Mouse (Mus musculus) intestine, embryonic 16.5 days (tissue): ENCODE data around the gene Ilf3. TPM values are rescaled to one million over a fixed set of nuclear protein-coding genes. Genes with fewer than 3 reads are reported as not detected.

Experiments
- ATAC-seq: fragments of 200-750 bp; cut with Nextera tagmentation; 2 replicates; pipeline ENCODE4 v1.8.0; 2017; ENCODE audit warnings: moderate TSS enrichment, moderate library complexity
- H3K27ac ChIP-seq: fragments of 300-500 bp; sonication (generic); 2 replicates; pipeline ENCODE4 v1.5.1; 2014; ENCODE audit warnings: mild to moderate bottlenecking, low read length
- H3K27me3 ChIP-seq: fragments of 300-500 bp; sonication (generic); replicated peaks from 2 replicates; pipeline ENCODE4 v1.6.1; 2014; ENCODE audit warnings: low read length, control low read depth, mixed read lengths; ENCODE audit not compliant: control insufficient read depth, insufficient read depth
- H3K36me3 ChIP-seq: fragments of 300-500 bp; sonication (generic); 2 replicates; pipeline ENCODE4 v1.6.1; 2014; ENCODE audit warnings: low read length, control low read depth; ENCODE audit not compliant: control insufficient read depth, insufficient read depth
- H3K4me1 ChIP-seq: fragments of 300-500 bp; sonication (generic); 2 replicates; pipeline ENCODE4 v1.6.1; 2014; ENCODE audit warnings: low read length, control low read depth, mixed read lengths; ENCODE audit not compliant: control insufficient read depth, insufficient read depth
- H3K4me2 ChIP-seq: fragments of 300-500 bp; sonication (generic); 2 replicates; pipeline ENCODE4 v1.6.1; 2014; ENCODE audit warnings: low read depth, low read length, control low read depth
- H3K4me3 ChIP-seq: fragments of 300-500 bp; sonication (generic); 2 replicates; pipeline ENCODE4 v1.5.1; 2014; ENCODE audit warnings: mild to moderate bottlenecking, low read length
- H3K9ac ChIP-seq: fragments of 300-500 bp; sonication (generic); 2 replicates; pipeline ENCODE4 v1.6.1; 2014; ENCODE audit warnings: low read depth, low read length
- H3K9me3 ChIP-seq: fragments of 300-500 bp; sonication (generic); 2 replicates; pipeline ENCODE4 v1.6.1; 2016; ENCODE audit warnings: low read length, control low read depth; ENCODE audit not compliant: control insufficient read depth
- WGBS: fragments of 180-500 bp; shearing (Covaris S2); extraction: QIAGEN DNeasy Blood & Tissue Kit; methylation state at CpG from one replicate; pipeline ENCODE4 v1.1.7; 2014; 5-methylcytosine and 5-hydroxymethylcytosine counted together
- polyA plus RNA-seq: library from polyadenylated mRNA; unstranded; fragments of >200 nt; fragmentation: Nextera tagmentation; extraction: Ambion mirVana; gene quantifications from 2 replicates; pipeline ENCODE4 v1.2.1, GENCODE M21; 2015

The Ilf3 gene
- polyA plus RNA-seq, 1 experiment from 2014 or later = 127 TPM

- Histone ChIP-seq H3K27me3 (no peaks in the 10 kb centered on the region), H3K27ac (no peak overlapping the region), H3K4me1 (peaks cover 5% of the 10 kb centered on the region), H3K9me3 (no peaks in the 10 kb centered on the region), H3K9ac (no peak overlapping the region), H3K36me3 (peaks cover 2% of the 10 kb centered on the region; the same call in 1 of the 2 replicates), H3K4me2 (no peak overlapping the region), H3K4me3 (no peak overlapping the region)
- ATAC-seq = no peak
- 33% methylated on average over 9 of the region's 9 CpGs for WGBS
Observed at GRCm38 (mm10) chr9:21409592-21410317, 42.1 kb downstream of the Ilf3 start.

- Histone ChIP-seq H3K4me2 (peak within 1 kb of the TSS; percentile 85), H3K9me3 (no peaks in the 10 kb centered on the region), H3K9ac (peak within 1 kb of the TSS; percentile 83), H3K27ac (peak within 1 kb of the TSS; percentile 54), H3K36me3 (no peaks in the 10 kb centered on the region), H3K27me3 (no peaks in the 10 kb centered on the region), H3K4me3 (peak within 1 kb of the TSS; percentile 85), H3K4me1 (peaks cover 5% of the 10 kb centered on the region)
- WGBS = 2% methylated on average over 53 of the region's 53 CpGs
- ATAC-seq = peak; percentile 95
Observed at GRCm38 (mm10) chr9:21411669-21412550, 44.2 kb downstream of the Ilf3 start, which contains the start of gene Qtrt1. Gene Qtrt1, plus strand, starts transcription at chr9:21411837.

- no peaks in the 10 kb centered on the region for H3K4me1 ChIP-seq
- no peak overlapping the region for H3K4me2 ChIP-seq
- H3K4me3 ChIP-seq = no peak overlapping the region
- 0 out of 2 replicates have a peak, but pooled peaks cover 2% of the 10 kb centered on the region for H3K36me3 ChIP-seq
- ATAC-seq = no peak
- H3K9ac ChIP-seq = no peak overlapping the region
- no peaks in the 10 kb centered on the region for H3K27me3 ChIP-seq
- H3K9me3 ChIP-seq = no peaks in the 10 kb centered on the region
- H3K27ac ChIP-seq = no peak overlapping the region
- WGBS = 96% methylated on average over 2 of the region's 2 CpGs
Observed at GRCm38 (mm10) chr9:21417866-21418265, 50.2 kb downstream of the Ilf3 start.

GRCm38 (mm10) chr9:21419646-21420045, 52.0 kb downstream of the Ilf3 start:
- Histone ChIP-seq H3K9ac (no peak overlapping the region), H3K36me3 (0 out of 2 replicates have a peak, but pooled peaks cover 2% of the 10 kb centered on the region), H3K4me1 (no peaks in the 10 kb centered on the region), H3K4me3 (no peak overlapping the region), H3K4me2 (no peak overlapping the region), H3K9me3 (no peaks in the 10 kb centered on the region), H3K27me3 (no peaks in the 10 kb centered on the region), H3K27ac (no peak overlapping the region)
- WGBS = 87% methylated on average over 2 of the region's 2 CpGs
- no peak for ATAC-seq

GRCm38 (mm10) chr9:21424631-21425555, 57.2 kb downstream of the Ilf3 start, which contains the start of gene Dnm2:
Gene Dnm2, plus strand, starts transcription at chr9:21424908.
- H3K27ac ChIP-seq = peak within 1 kb of the TSS; percentile 85
- WGBS = under 1% methylated on average over 81 of the region's 82 CpGs

GRCm38 (mm10) chr9:21425556-21425945, 57.9 kb downstream of the Ilf3 start:
- ATAC-seq = no peak
- H3K4me2 ChIP-seq = peak overlapping the region; percentile 69

More at GRCm38 (mm10) chr9:21424631-21425555, 57.2 kb downstream of the Ilf3 start, which contains the start of gene Dnm2:
- Histone ChIP-seq H3K9me3 (no peaks in the 10 kb centered on the region), H3K9ac (peak within 1 kb of the TSS; percentile 88), H3K36me3 (0 out of 2 replicates have a peak, but pooled peaks cover 1% of the 10 kb centered on the region), H3K4me2 (peak within 1 kb of the TSS; percentile 69), H3K27me3 (no peaks in the 10 kb centered on the region), H3K4me1 (peaks cover 10% of the 10 kb centered on the region), H3K4me3 (peak within 1 kb of the TSS; percentile 92)
- peak; percentile 98 for ATAC-seq

GRCm38 (mm10) chr9:21426013-21426412, 58.3 kb downstream of the Ilf3 start:
- Histone ChIP-seq H3K27ac (peak overlapping the region; percentile 85), H3K4me3 (peak overlapping the region; percentile 92), H3K27me3 (no peaks in the 10 kb centered on the region), H3K4me2 (peak overlapping the region; percentile 69), H3K9ac (peak overlapping the region; percentile 88), H3K36me3 (no peaks in the 10 kb centered on the region), H3K4me1 (peaks cover 10% of the 10 kb centered on the region), H3K9me3 (no peaks in the 10 kb centered on the region)
- WGBS = 0% methylated on average over 1 of the region's 1 CpGs
- peak; percentile 43 for ATAC-seq

More at GRCm38 (mm10) chr9:21425556-21425945, 57.9 kb downstream of the Ilf3 start:
- Histone ChIP-seq H3K36me3 (no peaks in the 10 kb centered on the region), H3K27me3 (no peaks in the 10 kb centered on the region), H3K9ac (peak overlapping the region; percentile 88), H3K4me3 (peak overlapping the region; percentile 92), H3K9me3 (no peaks in the 10 kb centered on the region), H3K4me1 (peaks cover 10% of the 10 kb centered on the region), H3K27ac (peak overlapping the region; percentile 85)
- WGBS = 2% methylated on average over 6 of the region's 6 CpGs

- Histone ChIP-seq H3K4me3 (no peak overlapping the region), H3K36me3 (no peaks in the 10 kb centered on the region), H3K4me1 (peaks cover 10% of the 10 kb centered on the region), H3K9me3 (no peaks in the 10 kb centered on the region), H3K9ac (no peak overlapping the region), H3K4me2 (peak overlapping the region; percentile 69; the same call in 1 of the 2 replicates), H3K27me3 (no peaks in the 10 kb centered on the region), H3K27ac (no peak overlapping the region)
- ATAC-seq = no peak
- WGBS = 59% methylated on average over 2 of the region's 2 CpGs
Observed at GRCm38 (mm10) chr9:21426525-21426924, 58.9 kb downstream of the Ilf3 start.
